Mouse (Mus musculus) hindbrain, embryonic 11.5 days (tissue): ENCODE data around the gene Ccdc158. TPM values are rescaled to one million over a fixed set of nuclear protein-coding genes. Genes with fewer than 3 reads are reported as not detected.

ENCODE experiments used
- ATAC-seq: fragments of 200-750 bp; cut with Nextera tagmentation; 2 replicates; pipeline ENCODE4 v1.8.0; 2017; ENCODE audit warnings: mild to moderate bottlenecking, moderate TSS enrichment, moderate library complexity; ENCODE audit not compliant: low FRiP score
- DNase-seq: peaks from one replicate; pipeline ENCODE4 v3.0.0-alpha.2; 2015; ENCODE audit warnings: low spot score
- H3K27ac ChIP-seq: fragments of 300-500 bp; sonication (generic); 2 replicates; pipeline ENCODE4 v1.5.1; 2014; ENCODE audit warnings: mild to moderate bottlenecking, low read depth, low read length
- H3K27me3 ChIP-seq: fragments of 300-500 bp; sonication (generic); 2 replicates; pipeline ENCODE4 v1.6.1; 2014; ENCODE audit warnings: mild to moderate bottlenecking, low read length, moderate library complexity, mixed read lengths; ENCODE audit not compliant: control insufficient read depth, insufficient read depth
- H3K36me3 ChIP-seq: fragments of 300-500 bp; sonication (generic); 2 replicates; pipeline ENCODE4 v1.6.1; 2014; ENCODE audit warnings: mild to moderate bottlenecking, low read length, moderate library complexity, mixed read lengths; ENCODE audit not compliant: control insufficient read depth, insufficient read depth
- H3K4me1 ChIP-seq: fragments of 300-500 bp; sonication (generic); replicated peaks from 2 replicates; pipeline ENCODE4 v1.6.1; 2014; ENCODE audit warnings: low read length, mixed read lengths; ENCODE audit not compliant: control insufficient read depth, insufficient read depth
- H3K4me2 ChIP-seq: fragments of 300-500 bp; sonication (generic); replicated peaks from 2 replicates; pipeline ENCODE4 v1.6.1; 2014; ENCODE audit warnings: mild to moderate bottlenecking, low read depth, low read length
- H3K4me3 ChIP-seq: fragments of 300-500 bp; sonication (generic); 2 replicates; pipeline ENCODE4 v1.5.1; 2014; ENCODE audit warnings: low read depth, low read length
- H3K9ac ChIP-seq: fragments of 300-500 bp; sonication (generic); 2 replicates; pipeline ENCODE4 v1.6.1; 2014; ENCODE audit warnings: low read depth, low read length
- H3K9me3 ChIP-seq: fragments of 300-500 bp; sonication (generic); 2 replicates; pipeline ENCODE4 v1.6.1; 2016; ENCODE audit warnings: low read length; ENCODE audit not compliant: control insufficient read depth
- WGBS: fragments of 180-500 bp; shearing (Covaris S2); extraction: QIAGEN DNeasy Blood & Tissue Kit; methylation state at CpG from one replicate; pipeline ENCODE4 v1.1.7; 2014; 5-methylcytosine and 5-hydroxymethylcytosine counted together
- polyA plus RNA-seq: library from polyadenylated mRNA; unstranded; fragments of >200 nt; fragmentation: Nextera tagmentation; extraction: Ambion mirVana; gene quantifications from 2 replicates; pipeline ENCODE4 v1.2.1, GENCODE M21; 2014

Ccdc158 gene
- polyA plus RNA-seq, 1 experiment from 2014 or later: 1.1 TPM

- 93% methylated on average over 3 of the region's 3 CpGs for WGBS
- DNase-seq (no peak), ATAC-seq (no peak)
- Histone ChIP-seq H3K27ac (no peak overlapping the region), H3K27me3 (no peaks in the 10 kb centered on the region), H3K36me3 (no peaks in the 10 kb centered on the region), H3K4me1 (no peaks in the 10 kb centered on the region), H3K4me2 (no peak overlapping the region), H3K9me3 (no peaks in the 10 kb centered on the region), H3K9ac (no peak overlapping the region), H3K4me3 (no peak overlapping the region)
Measured at GRCm38 (mm10) chr5:92693744-92694143, 18.7 kb upstream of the Ccdc158 start.

- Histone ChIP-seq H3K36me3 (no peaks in the 10 kb centered on the region), H3K4me1 (no peaks in the 10 kb centered on the region), H3K27me3 (no peaks in the 10 kb centered on the region), H3K27ac (no peak overlapping the region), H3K4me3 (no peak overlapping the region), H3K9ac (no peak overlapping the region), H3K4me2 (no peak overlapping the region), H3K9me3 (no peaks in the 10 kb centered on the region)
- WGBS: 68% methylated on average over 16 of the region's 16 CpGs
- ATAC-seq: no peak
- no peak for DNase-seq
Measured at GRCm38 (mm10) chr5:92692206-92693007, 17.3 kb upstream of the Ccdc158 start.

GRCm38 (mm10) chr5:92688569-92688968 is 13.5 kb upstream of the Ccdc158 start:
- no peaks in the 10 kb centered on the region for H3K36me3 ChIP-seq
- H3K4me2 ChIP-seq: no peak overlapping the region
- 88% methylated on average over 9 of the region's 9 CpGs for WGBS
- no peaks in the 10 kb centered on the region for H3K27me3 ChIP-seq
- H3K4me3 ChIP-seq: no peak overlapping the region
- ATAC-seq: no peak
- H3K27ac ChIP-seq: no peak overlapping the region
- DNase-seq: no peak
- no peaks in the 10 kb centered on the region for H3K4me1 ChIP-seq
- no peak overlapping the region for H3K9ac ChIP-seq
- H3K9me3 ChIP-seq: no peaks in the 10 kb centered on the region

GRCm38 (mm10) chr5:92688124-92688523 is 13.1 kb upstream of the Ccdc158 start:
- Histone ChIP-seq H3K27ac (no peak overlapping the region), H3K4me1 (no peaks in the 10 kb centered on the region), H3K27me3 (no peaks in the 10 kb centered on the region), H3K9ac (no peak overlapping the region), H3K9me3 (no peaks in the 10 kb centered on the region), H3K4me2 (no peak overlapping the region), H3K36me3 (no peaks in the 10 kb centered on the region), H3K4me3 (no peak overlapping the region)
- no peak for ATAC-seq
- no peak for DNase-seq
- 86% methylated on average over 5 of the region's 5 CpGs for WGBS

GRCm38 (mm10) chr5:92684715-92685460 is 9.8 kb upstream of the Ccdc158 start:
- Histone ChIP-seq H3K36me3 (no peaks in the 10 kb centered on the region), H3K9me3 (no peaks in the 10 kb centered on the region), H3K4me3 (no peak overlapping the region), H3K27me3 (no peaks in the 10 kb centered on the region), H3K4me2 (no peak overlapping the region), H3K9ac (no peak overlapping the region), H3K4me1 (no peaks in the 10 kb centered on the region), H3K27ac (no peak overlapping the region)
- ATAC-seq (no peak), DNase-seq (no peak)
- WGBS: 89% methylated on average over 16 of the region's 16 CpGs

GRCm38 (mm10) chr5:92683871-92684475 is 8.9 kb upstream of the Ccdc158 start:
- H3K27me3 ChIP-seq: no peaks in the 10 kb centered on the region
- peak overlapping the region; percentile 45 for H3K4me3 ChIP-seq
- no peak for DNase-seq
- no peaks in the 10 kb centered on the region for H3K36me3 ChIP-seq
- WGBS: 11% methylated on average over 9 of the region's 9 CpGs
- H3K9me3 ChIP-seq: no peaks in the 10 kb centered on the region
- no peak overlapping the region; the same call in 1 of the 2 replicates for H3K9ac ChIP-seq
- no peak for ATAC-seq
- H3K4me2 ChIP-seq: peak overlapping the region; percentile 71
- no peak overlapping the region for H3K27ac ChIP-seq
- H3K4me1 ChIP-seq: no peaks in the 10 kb centered on the region

- ATAC-seq: peak; percentile 43
- H3K4me2 ChIP-seq: peak within 1 kb of the TSS; percentile 71
- WGBS: 1% methylated on average over 26 of the region's 26 CpGs
- H3K9me3 ChIP-seq: no peaks in the 10 kb centered on the region
- H3K27ac ChIP-seq: peak within 1 kb of the TSS; percentile 79
- H3K4me3 ChIP-seq: peak within 1 kb of the TSS; percentile 45
- peak within 1 kb of the TSS; percentile 67 for H3K9ac ChIP-seq
- no peaks in the 10 kb centered on the region for H3K4me1 ChIP-seq
- H3K36me3 ChIP-seq: no peaks in the 10 kb centered on the region
- H3K27me3 ChIP-seq: no peaks in the 10 kb centered on the region
- DNase-seq: peak; percentile 68
Measured at GRCm38 (mm10) chr5:92683351-92683807, 8.3 kb upstream of the Ccdc158 start, which contains the start of gene Shroom3. Gene Shroom3, plus strand, starts transcription at chr5:92683435.

GRCm38 (mm10) chr5:92682621-92683348 is 7.7 kb upstream of the Ccdc158 start:
- no peaks in the 10 kb centered on the region for H3K36me3 ChIP-seq
- peak overlapping the region; percentile 67 for H3K9ac ChIP-seq
- under 1% methylated on average over 39 of the region's 39 CpGs for WGBS
- peak; percentile 52 for ATAC-seq
- H3K4me1 ChIP-seq: no peaks in the 10 kb centered on the region
- peak; percentile 76 for DNase-seq
- peak overlapping the region; percentile 45 for H3K4me3 ChIP-seq
- H3K27me3 ChIP-seq: no peaks in the 10 kb centered on the region
- no peaks in the 10 kb centered on the region for H3K9me3 ChIP-seq
- peak overlapping the region; percentile 71 for H3K4me2 ChIP-seq
- H3K27ac ChIP-seq: peak overlapping the region; percentile 79
